Mouse (Mus musculus) embryonic facial prominence, embryonic 13.5 days (tissue): Measurements from ENCODE around the gene Zyg11b. TPM values are rescaled to one million over a fixed set of nuclear protein-coding genes. Genes with fewer than 3 reads are reported as not detected.

Experiments
- ATAC-seq: fragments of 200-750 bp; cut with Nextera tagmentation; 2 replicates; pipeline ENCODE4 v1.8.0; 2017; ENCODE audit warnings: low read depth; ENCODE audit not compliant: insufficient number of reproducible peaks, insufficient read depth, low FRiP score, low TSS enrichment
- H3K27ac ChIP-seq: fragments of 300-500 bp; sonication (generic); 2 replicates; pipeline ENCODE4 v1.5.1; 2015; ENCODE audit warnings: moderate library complexity, mild to moderate bottlenecking, inconsistent platforms
- H3K27me3 ChIP-seq: fragments of 300-500 bp; sonication (generic); 2 replicates; pipeline ENCODE4 v1.6.1; 2015; ENCODE audit warnings: mild to moderate bottlenecking, inconsistent platforms
- H3K36me3 ChIP-seq: fragments of 300-500 bp; sonication (generic); 2 replicates; pipeline ENCODE4 v1.6.1; 2015; ENCODE audit warnings: mild to moderate bottlenecking, inconsistent platforms
- H3K4me1 ChIP-seq: fragments of 300-500 bp; sonication (generic); 2 replicates; pipeline ENCODE4 v1.6.1; 2015; ENCODE audit warnings: inconsistent platforms
- H3K4me2 ChIP-seq: fragments of 300-500 bp; sonication (generic); 2 replicates; pipeline ENCODE4 v1.6.1; 2015; ENCODE audit warnings: moderate library complexity, mild to moderate bottlenecking, inconsistent platforms
- H3K4me3 ChIP-seq: fragments of 300-500 bp; sonication (generic); 2 replicates; pipeline ENCODE4 v1.5.1; 2015; ENCODE audit warnings: mild to moderate bottlenecking, inconsistent platforms
- H3K9ac ChIP-seq: fragments of 300-500 bp; sonication (generic); 2 replicates; pipeline ENCODE4 v1.6.1; 2015; ENCODE audit warnings: mild to moderate bottlenecking, inconsistent platforms
- H3K9me3 ChIP-seq: fragments of 300-500 bp; sonication (generic); 2 replicates; pipeline ENCODE4 v1.6.1; 2016; ENCODE audit warnings: inconsistent platforms
- WGBS: fragments of 180-500 bp; shearing (Covaris S2); methylation state at CpG from one replicate; pipeline ENCODE4 v1.1.7; 2015; ENCODE audit warnings: mixed read lengths; 5-methylcytosine and 5-hydroxymethylcytosine counted together
- polyA plus RNA-seq: library from polyadenylated mRNA; unstranded; fragments of >200 nt; fragmentation: Nextera tagmentation; extraction: Ambion mirVana; gene quantifications from 2 replicates; pipeline ENCODE4 v1.2.1, GENCODE M21; 2015

The Zyg11b gene
- polyA plus RNA-seq, 1 experiment from 2014 or later = 13.0 TPM

DNA sequence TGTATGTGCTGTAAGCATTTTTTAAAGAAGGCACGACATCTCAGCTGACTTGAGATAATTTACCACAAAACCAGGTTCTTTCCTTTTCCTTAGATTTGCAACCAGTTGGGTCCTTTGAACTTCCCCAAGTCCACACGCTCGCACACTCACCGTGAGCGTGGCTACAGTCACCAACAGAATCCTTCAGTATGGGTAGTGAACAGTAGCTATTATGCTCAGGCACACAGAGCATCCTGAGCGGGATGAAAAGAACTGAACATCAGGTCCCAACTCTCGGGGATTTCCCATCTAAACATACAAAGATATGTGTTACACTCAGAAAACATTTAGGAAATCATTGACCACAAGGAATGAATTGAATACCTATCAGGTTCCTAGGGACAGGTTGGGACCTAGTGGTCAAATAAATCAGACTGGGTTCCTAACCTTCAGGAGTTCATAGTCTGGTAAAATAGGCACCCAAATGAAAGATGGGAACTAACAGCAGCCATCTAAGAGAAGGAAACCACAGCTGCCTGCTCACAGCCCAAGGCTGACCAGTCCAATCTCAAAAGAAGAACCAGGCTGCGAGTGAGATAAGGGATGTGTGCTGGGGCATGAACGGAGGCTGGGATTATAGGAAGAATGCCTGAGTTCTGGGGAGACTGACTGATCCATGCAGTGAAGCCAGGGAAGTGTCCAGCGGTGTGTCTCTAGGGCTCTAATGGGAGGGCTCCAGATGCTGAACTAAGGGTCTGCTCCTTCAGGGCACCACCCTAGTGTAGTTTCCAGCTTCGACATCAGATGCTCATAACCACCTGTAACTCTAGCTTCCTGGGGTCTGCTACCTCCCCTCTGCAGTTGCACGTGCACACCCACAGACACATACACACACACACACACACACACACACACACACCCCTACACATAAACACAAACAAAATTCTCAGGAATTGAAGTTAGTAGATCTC, 17.0 kb upstream of the Zyg11b start:
- no peak overlapping the region for H3K4me3 ChIP-seq
- no peaks in the 10 kb centered on the region for H3K9me3 ChIP-seq
- H3K4me2 ChIP-seq = no peak overlapping the region
- no peaks in the 10 kb centered on the region for H3K4me1 ChIP-seq
- no peaks in the 10 kb centered on the region for H3K27me3 ChIP-seq
- ATAC-seq = no peak
- H3K9ac ChIP-seq = no peak overlapping the region
- H3K27ac ChIP-seq = no peak overlapping the region
- H3K36me3 ChIP-seq = no peaks in the 10 kb centered on the region
- 78% methylated on average over 12 of the region's 12 CpGs for WGBS

DNA sequence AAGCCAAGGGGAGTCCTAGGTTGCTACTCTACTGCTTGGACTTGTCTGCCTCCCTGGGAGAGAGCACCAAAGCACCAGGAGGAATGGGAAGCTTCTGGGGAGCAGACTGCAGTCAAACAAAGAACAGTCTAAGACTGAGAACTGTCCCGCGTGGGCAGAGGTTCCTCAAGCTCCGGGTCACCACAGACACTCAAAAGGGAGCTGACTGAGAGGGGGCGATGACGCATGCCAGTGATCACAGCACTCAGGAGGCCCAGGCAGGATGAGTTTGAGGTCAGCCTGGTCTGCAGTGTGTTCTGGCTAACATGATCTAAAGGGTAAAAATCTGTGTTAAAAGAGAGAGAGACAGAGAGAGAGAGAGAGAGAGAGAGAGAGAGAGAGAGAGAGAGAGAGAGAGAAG, 13.1 kb upstream of the Zyg11b start:
- Histone ChIP-seq H3K9me3 (no peaks in the 10 kb centered on the region), H3K27me3 (no peaks in the 10 kb centered on the region), H3K4me2 (no peak overlapping the region), H3K36me3 (no peaks in the 10 kb centered on the region), H3K9ac (no peak overlapping the region), H3K4me1 (no peaks in the 10 kb centered on the region), H3K4me3 (no peak overlapping the region), H3K27ac (no peak overlapping the region)
- no peak for ATAC-seq
- 60% methylated on average over 5 of the region's 5 CpGs for WGBS

DNA sequence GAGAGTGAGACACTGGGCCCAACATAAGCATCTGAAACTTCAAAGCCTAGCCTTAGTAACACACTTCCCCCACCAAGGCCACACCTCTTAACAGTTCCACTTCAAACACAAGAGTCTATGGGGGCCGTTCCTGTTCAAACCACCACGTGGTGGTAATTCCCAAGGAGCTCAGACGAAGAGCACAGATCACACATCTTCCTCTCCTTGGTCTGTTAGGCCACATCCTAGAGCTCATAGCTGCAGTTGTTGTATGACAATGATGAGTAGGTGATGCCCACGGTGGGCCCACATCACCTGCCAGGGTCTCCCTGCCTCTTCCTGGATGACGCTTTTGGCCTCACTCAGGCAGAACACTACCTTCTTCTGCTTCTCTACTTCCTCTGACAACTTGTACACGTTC, 9.8 kb upstream of the Zyg11b start:
- no peak overlapping the region for H3K4me2 ChIP-seq
- no peaks in the 10 kb centered on the region for H3K4me1 ChIP-seq
- no peak for ATAC-seq
- H3K9me3 ChIP-seq = peaks cover 5% of the 10 kb centered on the region; the same call in 1 of the 2 replicates
- no peaks in the 10 kb centered on the region for H3K27me3 ChIP-seq
- no peaks in the 10 kb centered on the region for H3K36me3 ChIP-seq
- no peak overlapping the region for H3K9ac ChIP-seq
- 76% methylated on average over 6 of the region's 6 CpGs for whole genome bisulfite sequencing
- H3K4me3 ChIP-seq = no peak overlapping the region
- no peak overlapping the region for H3K27ac ChIP-seq

DNA sequence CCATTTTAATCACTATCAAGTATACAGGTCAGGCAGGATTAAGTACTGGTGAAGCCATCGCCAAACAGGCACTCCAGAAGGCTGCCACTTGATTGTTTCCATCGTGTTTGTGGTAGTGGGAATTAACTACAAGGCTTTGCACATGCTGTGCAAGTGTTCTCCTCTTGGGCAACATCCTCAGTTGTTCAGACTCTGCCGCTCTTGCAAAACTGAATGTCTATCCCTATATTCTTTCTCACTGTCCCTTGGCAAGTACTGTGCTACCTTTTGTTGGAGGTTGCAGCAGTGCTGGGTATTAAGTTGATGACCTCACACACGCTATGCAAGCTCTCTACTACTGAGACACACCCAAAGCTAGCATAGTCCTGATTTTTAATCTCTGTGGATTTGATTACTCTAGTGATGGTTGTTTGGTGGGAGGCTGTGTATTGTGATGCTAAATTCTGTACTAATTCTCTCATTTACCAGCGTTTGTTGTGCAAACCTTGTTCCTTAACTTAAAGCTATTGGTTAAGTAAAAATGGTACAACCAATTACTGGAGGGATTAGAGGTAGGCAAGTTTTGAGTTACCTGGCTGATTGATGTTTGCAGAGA, 1.5 kb upstream of the Zyg11b start:
- H3K27me3 ChIP-seq = no peaks in the 10 kb centered on the region
- no peak overlapping the region for H3K4me3 ChIP-seq
- WGBS = 77% methylated on average over 5 of the region's 5 CpGs
- H3K4me2 ChIP-seq = no peak overlapping the region
- H3K9me3 ChIP-seq = no peaks in the 10 kb centered on the region
- no peak overlapping the region for H3K9ac ChIP-seq
- no peaks in the 10 kb centered on the region for H3K36me3 ChIP-seq
- no peak overlapping the region for H3K27ac ChIP-seq
- ATAC-seq = no peak
- H3K4me1 ChIP-seq = peaks cover 20% of the 10 kb centered on the region

DNA sequence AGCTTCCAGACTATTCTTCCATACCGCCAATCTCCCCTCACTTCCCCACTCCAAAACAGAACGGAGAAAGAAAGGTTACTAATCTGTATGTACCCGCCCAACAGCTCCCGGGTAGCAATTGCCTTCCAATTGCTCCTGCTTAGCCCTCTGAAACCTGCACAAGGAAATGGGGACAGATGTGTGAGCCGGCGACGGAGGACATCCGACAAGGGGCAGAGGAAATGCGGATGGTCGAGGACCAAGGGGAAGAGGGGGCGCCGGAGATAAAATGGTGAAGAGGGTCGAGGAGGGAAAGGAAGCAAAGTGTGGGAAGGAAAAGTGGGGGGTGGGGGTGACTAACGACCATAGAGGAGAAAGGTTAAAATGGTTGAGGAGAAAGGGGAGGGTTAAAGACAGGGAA, 630 bp downstream of the Zyg11b start:
- Histone ChIP-seq H3K4me1 (peaks cover 20% of the 10 kb centered on the region), H3K36me3 (no peaks in the 10 kb centered on the region), H3K4me3 (peak overlapping the region; percentile 90), H3K9ac (peak overlapping the region; percentile 93), H3K9me3 (no peaks in the 10 kb centered on the region), H3K27me3 (no peaks in the 10 kb centered on the region), H3K27ac (peak overlapping the region; percentile 90), H3K4me2 (peak overlapping the region; percentile 80)
- WGBS = under 1% methylated on average over 14 of the region's 14 CpGs
- no peak for ATAC-seq

DNA sequence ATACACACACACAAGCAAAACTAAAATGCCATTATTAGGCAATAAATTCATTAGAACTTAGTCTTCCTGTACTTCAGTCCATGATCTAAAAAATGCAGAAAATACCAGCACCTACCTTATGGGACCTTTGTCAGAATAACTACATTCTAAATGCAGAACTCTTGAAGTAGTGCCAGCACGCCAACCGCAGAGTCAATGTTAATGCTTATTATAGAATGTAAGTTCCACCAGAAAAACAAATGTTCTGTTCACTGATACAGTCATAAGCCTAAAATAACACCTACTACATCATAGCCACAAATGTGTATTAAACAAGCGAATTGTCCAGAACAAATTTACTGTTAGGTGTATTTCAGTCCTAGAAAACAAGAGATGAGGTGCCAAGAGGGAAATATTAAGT, 23.9 kb downstream of the Zyg11b start:
- no peak for ATAC-seq

DNA sequence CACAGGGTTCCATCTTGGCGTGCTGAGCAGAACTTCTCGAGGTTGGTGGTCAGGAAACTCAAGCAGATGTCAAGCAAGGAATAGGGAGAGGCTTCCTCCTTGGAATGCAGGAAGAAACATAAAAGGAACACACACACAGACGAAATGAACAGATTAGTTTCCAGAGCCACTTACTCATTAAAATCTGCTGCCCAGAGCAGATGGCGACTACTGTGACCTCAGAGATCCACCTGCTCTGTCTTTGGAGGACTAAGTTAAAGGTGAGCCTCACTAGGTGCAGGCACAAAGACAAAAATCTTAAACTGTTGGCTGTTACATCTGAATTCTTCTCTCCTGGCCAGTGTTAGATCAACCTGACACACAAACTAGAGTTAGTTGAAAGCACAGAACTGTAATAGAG, 28.6 kb downstream of the Zyg11b start:
- WGBS = 76% methylated on average over 4 of the region's 4 CpGs
- no peak for ATAC-seq
- H3K36me3 ChIP-seq = peaks cover 29% of the 10 kb centered on the region
- no peak overlapping the region for H3K27ac ChIP-seq
- H3K9me3 ChIP-seq = no peaks in the 10 kb centered on the region
- no peak overlapping the region for H3K4me3 ChIP-seq
- no peaks in the 10 kb centered on the region for H3K4me1 ChIP-seq
- H3K27me3 ChIP-seq = no peaks in the 10 kb centered on the region
- no peak overlapping the region for H3K4me2 ChIP-seq
- no peak overlapping the region for H3K9ac ChIP-seq

More for the DNA sequence above, 23.9 kb downstream of the Zyg11b start:
- Histone ChIP-seq H3K4me2 (no peak overlapping the region), H3K9ac (no peak overlapping the region), H3K27me3 (no peaks in the 10 kb centered on the region), H3K9me3 (no peaks in the 10 kb centered on the region), H3K36me3 (peaks cover 6% of the 10 kb centered on the region), H3K27ac (no peak overlapping the region), H3K4me1 (no peaks in the 10 kb centered on the region), H3K4me3 (no peak overlapping the region)
- 92% methylated on average over 3 of the region's 3 CpGs for WGBS

DNA sequence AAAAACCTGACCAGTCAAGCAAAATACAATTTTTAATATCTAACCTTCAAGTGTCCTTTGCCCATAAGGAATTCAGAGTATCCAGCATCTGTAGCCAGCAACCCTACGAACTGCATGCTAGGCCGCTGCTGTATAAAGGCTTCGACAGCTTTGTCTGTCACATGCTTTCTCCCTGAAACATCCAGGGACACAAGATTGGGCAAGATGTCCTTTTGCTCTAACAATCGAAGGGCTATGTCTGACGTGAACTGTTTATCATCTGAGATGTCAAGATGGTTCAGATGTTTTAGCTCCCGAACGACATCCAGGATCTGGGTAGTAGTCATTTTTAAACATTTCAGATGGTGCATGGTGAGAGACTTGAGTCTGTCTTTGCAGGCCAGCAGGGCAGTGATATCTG, 35.1 kb downstream of the Zyg11b start:
- H3K4me2 ChIP-seq = no peak overlapping the region

DNA sequence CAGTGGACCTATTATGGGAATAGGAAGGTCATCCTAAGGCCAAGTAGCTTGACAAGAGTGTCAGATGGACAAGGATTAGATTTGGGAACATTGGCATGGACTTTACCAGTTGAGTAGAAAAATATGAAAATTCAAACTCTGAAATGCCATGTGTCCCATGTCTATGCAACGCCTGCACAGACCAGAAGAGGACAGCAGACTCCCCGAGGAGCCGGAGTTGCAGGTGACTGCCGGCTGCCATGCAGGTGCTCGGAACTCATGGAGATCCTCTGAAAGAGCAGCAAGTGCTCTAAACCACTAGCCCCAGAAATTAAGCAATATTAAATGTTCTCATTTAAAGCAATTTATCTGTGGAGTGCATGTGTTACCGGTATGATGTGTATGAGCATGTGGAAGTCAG, 47.6 kb downstream of the Zyg11b start:
- no peak overlapping the region for H3K27ac ChIP-seq
- H3K9ac ChIP-seq = no peak overlapping the region
- no peak overlapping the region for H3K4me2 ChIP-seq
- H3K27me3 ChIP-seq = no peaks in the 10 kb centered on the region
- H3K4me1 ChIP-seq = no peaks in the 10 kb centered on the region
- H3K4me3 ChIP-seq = no peak overlapping the region
- H3K36me3 ChIP-seq = peaks cover 86% of the 10 kb centered on the region
- ATAC-seq = no peak
- H3K9me3 ChIP-seq = no peaks in the 10 kb centered on the region
- WGBS = 89% methylated on average over 6 of the region's 6 CpGs

More for the DNA sequence above, 35.1 kb downstream of the Zyg11b start:
- no peaks in the 10 kb centered on the region for H3K4me1 ChIP-seq
- H3K27me3 ChIP-seq = no peaks in the 10 kb centered on the region
- H3K9ac ChIP-seq = no peak overlapping the region
- ATAC-seq = no peak
- peaks cover 60% of the 10 kb centered on the region for H3K36me3 ChIP-seq
- H3K4me3 ChIP-seq = no peak overlapping the region
- no peaks in the 10 kb centered on the region for H3K9me3 ChIP-seq
- 95% methylated on average over 7 of the region's 7 CpGs for WGBS
- H3K27ac ChIP-seq = no peak overlapping the region

DNA sequence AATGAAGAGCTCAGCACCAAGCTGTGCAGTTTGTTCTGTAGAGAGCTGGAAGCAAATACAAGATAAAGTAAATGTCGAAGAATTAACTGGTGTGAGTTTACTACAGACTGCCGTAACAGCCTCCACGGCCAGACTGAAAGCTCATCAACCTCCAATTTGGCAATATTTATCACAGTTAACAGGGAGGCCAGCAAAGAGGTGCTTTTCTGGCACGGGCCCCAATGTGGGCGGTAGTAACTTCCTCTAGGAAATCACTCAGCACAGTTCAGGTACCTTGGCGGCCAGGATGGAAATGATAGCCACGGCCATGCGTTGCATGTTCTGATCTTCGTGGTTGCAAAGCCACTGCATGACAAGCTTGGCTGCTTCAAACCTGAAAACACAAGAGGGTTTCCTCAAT, 50.4 kb downstream of the Zyg11b start:
- Histone ChIP-seq H3K9me3 (no peaks in the 10 kb centered on the region), H3K4me3 (no peak overlapping the region), H3K4me2 (no peak overlapping the region), H3K27ac (no peak overlapping the region), H3K4me1 (no peaks in the 10 kb centered on the region), H3K9ac (no peak overlapping the region), H3K36me3 (peaks cover 69% of the 10 kb centered on the region), H3K27me3 (no peaks in the 10 kb centered on the region)
- no peak for ATAC-seq
- WGBS = 96% methylated on average over 9 of the region's 9 CpGs

DNA sequence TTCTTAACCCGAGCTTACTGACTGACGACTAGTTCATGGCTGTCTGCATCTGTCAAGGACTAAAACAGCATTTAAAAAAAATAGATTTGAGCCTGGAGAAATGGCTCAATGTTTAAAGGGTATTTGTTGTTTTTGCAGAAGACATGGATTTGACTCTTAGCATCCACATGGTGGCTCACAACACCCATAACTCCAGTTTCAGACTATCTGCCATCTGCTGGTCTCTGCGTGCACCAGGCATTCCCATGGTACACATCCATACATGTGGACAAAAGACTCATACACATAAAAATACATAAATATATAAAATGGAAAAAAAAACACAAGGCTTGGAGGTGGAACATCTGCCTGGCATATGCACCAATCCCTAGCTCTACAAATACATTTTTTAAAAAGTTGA, 51.6 kb downstream of the Zyg11b start:
- no peak overlapping the region for H3K9ac ChIP-seq
- H3K4me2 ChIP-seq = no peak overlapping the region
- H3K27ac ChIP-seq = no peak overlapping the region
- H3K4me3 ChIP-seq = no peak overlapping the region
- no peaks in the 10 kb centered on the region for H3K4me1 ChIP-seq
- peaks cover 69% of the 10 kb centered on the region for H3K36me3 ChIP-seq
- H3K27me3 ChIP-seq = no peaks in the 10 kb centered on the region
- H3K9me3 ChIP-seq = no peaks in the 10 kb centered on the region
- ATAC-seq = no peak
- 89% methylated on average over 3 of the region's 3 CpGs for WGBS

DNA sequence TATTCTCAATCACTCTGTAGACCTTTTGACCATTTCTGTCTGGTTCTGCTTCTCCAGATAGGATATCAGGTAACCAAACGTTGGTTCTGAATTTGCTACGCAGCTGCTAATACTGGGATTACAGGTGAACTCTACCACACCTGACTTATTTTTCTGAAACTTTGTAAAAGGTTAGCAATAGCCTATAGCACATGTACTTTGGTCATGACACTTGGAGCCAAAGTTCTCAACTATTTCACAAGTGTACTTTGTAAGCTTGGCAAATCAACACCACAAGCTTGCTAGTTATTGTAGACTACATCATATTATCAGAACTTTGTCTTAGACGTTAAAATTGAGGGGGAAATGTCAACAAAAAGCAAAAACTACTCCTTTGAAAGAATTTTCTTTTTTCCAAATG, 67.2 kb downstream of the Zyg11b start:
- no peak for ATAC-seq
- no peak overlapping the region for H3K27ac ChIP-seq
- peaks cover 64% of the 10 kb centered on the region for H3K36me3 ChIP-seq
- no peaks in the 10 kb centered on the region for H3K4me1 ChIP-seq
- no peaks in the 10 kb centered on the region for H3K27me3 ChIP-seq
- H3K4me2 ChIP-seq = no peak overlapping the region
- WGBS = 85% methylated on average over 3 of the region's 3 CpGs
- no peak overlapping the region for H3K9ac ChIP-seq
- H3K4me3 ChIP-seq = no peak overlapping the region
- no peaks in the 10 kb centered on the region for H3K9me3 ChIP-seq
